Mouse (Mus musculus) erythroblast, embryonic 14.5 days (primary cell): Measurements from ENCODE around the gene Vdr.

Source experiments
- GATA1 ChIP-seq: IDR thresholded peaks from 2 replicates; pipeline ENCODE4 v1.6.1; 2012; ENCODE audit warnings: low read length, inconsistent platforms, mixed read lengths
- TAL1 ChIP-seq: IDR thresholded peaks from 3 replicates; pipeline ENCODE4 v1.6.1; 2012; ENCODE audit warnings: low read length, inconsistent platforms, mixed read lengths

DNA sequence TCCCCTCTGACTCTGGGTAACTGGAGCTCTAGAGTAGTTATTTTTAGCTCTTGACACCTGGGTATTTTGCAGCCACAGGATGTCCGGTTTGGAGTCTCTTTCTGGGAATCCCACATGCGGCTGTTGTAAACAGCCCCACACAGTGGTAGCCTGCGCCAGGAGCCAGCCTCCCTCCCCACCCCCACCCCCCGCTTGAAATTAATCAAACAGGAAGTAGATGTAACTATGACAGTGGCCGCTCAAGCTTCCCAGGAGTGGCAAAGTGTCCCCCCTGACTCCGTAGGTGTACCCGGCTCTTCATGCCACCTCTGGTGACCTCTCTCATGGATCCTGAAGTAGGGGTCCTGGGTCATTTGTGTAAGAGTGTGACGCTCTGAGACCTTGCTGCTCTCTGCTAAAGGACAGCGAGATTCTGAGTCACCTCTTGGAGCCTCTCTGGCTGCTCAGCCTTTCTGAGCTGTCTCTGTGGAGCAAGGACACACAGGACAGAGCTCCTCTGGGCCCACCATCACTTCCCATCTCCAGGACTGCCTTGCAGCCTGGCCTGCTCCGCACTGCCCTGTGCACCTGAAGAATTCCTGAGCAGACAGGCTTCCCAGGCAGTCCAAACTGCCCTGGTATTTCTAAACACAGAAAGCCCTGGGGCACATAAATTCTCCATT, 89.0 kb downstream of the Vdr start:
- no peak for TF ChIP-seq GATA1
- TF ChIP-seq TAL1: no peak
